Mouse (Mus musculus) embryonic facial prominence, embryonic 12.5 days (tissue): ENCODE measurements around the gene Selplg. TPM values are rescaled to one million over a fixed set of nuclear protein-coding genes. Genes with fewer than 3 reads are reported as not detected.

Source experiments
- ATAC-seq: fragments of 200-750 bp; cut with Nextera tagmentation; 2 replicates; pipeline ENCODE4 v1.8.0; 2017; ENCODE audit not compliant: insufficient number of reproducible peaks, insufficient read depth, low FRiP score, low TSS enrichment
- H3K27ac ChIP-seq: fragments of 300-500 bp; sonication (generic); 2 replicates; pipeline ENCODE4 v1.5.1; 2016; ENCODE audit warnings: mild to moderate bottlenecking
- H3K27me3 ChIP-seq: fragments of 300-500 bp; sonication (generic); 2 replicates; pipeline ENCODE4 v1.6.1; 2016; ENCODE audit warnings: mild to moderate bottlenecking, moderate library complexity
- H3K36me3 ChIP-seq: fragments of 300-500 bp; sonication (generic); 2 replicates; pipeline ENCODE4 v1.6.1; 2016; ENCODE audit warnings: mild to moderate bottlenecking
- H3K4me1 ChIP-seq: fragments of 300-500 bp; sonication (generic); 2 replicates; pipeline ENCODE4 v1.6.1; 2016
- H3K4me2 ChIP-seq: fragments of 300-500 bp; sonication (generic); replicated peaks from 2 replicates; pipeline ENCODE4 v1.6.1; 2016; ENCODE audit warnings: mild to moderate bottlenecking, moderate library complexity
- H3K4me3 ChIP-seq: fragments of 300-500 bp; sonication (generic); 2 replicates; pipeline ENCODE4 v1.5.1; 2016; ENCODE audit warnings: mild to moderate bottlenecking
- H3K9ac ChIP-seq: fragments of 300-500 bp; sonication (generic); 2 replicates; pipeline ENCODE4 v1.6.1; 2016; ENCODE audit warnings: mild to moderate bottlenecking, moderate library complexity
- H3K9me3 ChIP-seq: fragments of 300-500 bp; sonication (generic); 2 replicates; pipeline ENCODE4 v1.6.1; 2016; ENCODE audit warnings: mild to moderate bottlenecking, moderate library complexity
- WGBS: fragments of 180-500 bp; shearing (Covaris S2); methylation state at CpG from one replicate; pipeline ENCODE4 v1.1.7; 2016; 5-methylcytosine and 5-hydroxymethylcytosine counted together
- polyA plus RNA-seq: library from polyadenylated mRNA; unstranded; fragments of >200 nt; fragmentation: Nextera tagmentation; extraction: Ambion mirVana; gene quantifications from 2 replicates; pipeline ENCODE4 v1.2.1, GENCODE M21; 2016

Selplg gene
- polyA plus RNA-seq, 1 experiment from 2014 or later, result 1.5 TPM

- no peak overlapping the region for H3K9ac ChIP-seq
- ATAC-seq, result no peak
- H3K4me1 ChIP-seq, result peaks cover 7% of the 10 kb centered on the region
- H3K4me2 ChIP-seq, result no peak overlapping the region
- H3K4me3 ChIP-seq, result no peak overlapping the region
- WGBS, result 91% methylated on average over 10 of the region's 10 CpGs
- no peaks in the 10 kb centered on the region for H3K27me3 ChIP-seq
- H3K27ac ChIP-seq, result no peak overlapping the region
- H3K36me3 ChIP-seq, result peaks cover 33% of the 10 kb centered on the region
- no peaks in the 10 kb centered on the region for H3K9me3 ChIP-seq
These were observed 56.9 kb downstream of the Selplg start for GRCm38 (mm10) chr5:113775585-113775984.

- no peak overlapping the region for H3K27ac ChIP-seq
- H3K27me3 ChIP-seq, result no peaks in the 10 kb centered on the region
- peak overlapping the region; percentile 95 for H3K4me2 ChIP-seq
- H3K9me3 ChIP-seq, result no peaks in the 10 kb centered on the region
- H3K36me3 ChIP-seq, result peaks cover 37% of the 10 kb centered on the region
- peaks cover 26% of the 10 kb centered on the region for H3K4me1 ChIP-seq
- no peak for ATAC-seq
- WGBS, result 1% methylated on average over 7 of the region's 7 CpGs
- H3K9ac ChIP-seq, result peak overlapping the region; percentile 73
- peak overlapping the region; percentile 96 for H3K4me3 ChIP-seq
These were observed 58.8 kb downstream of the Selplg start for GRCm38 (mm10) chr5:113773664-113774063.

- no peaks in the 10 kb centered on the region for H3K9me3 ChIP-seq
- ATAC-seq, result peak; percentile 18; the same call in 1 of the 2 replicates
- H3K4me3 ChIP-seq, result peak overlapping the region; percentile 96
- H3K9ac ChIP-seq, result peak overlapping the region; percentile 73
- WGBS, result 3% methylated on average over 36 of the region's 38 CpGs
- H3K4me1 ChIP-seq, result peaks cover 26% of the 10 kb centered on the region
- no peaks in the 10 kb centered on the region for H3K27me3 ChIP-seq
- H3K27ac ChIP-seq, result peak overlapping the region; percentile 99
- H3K36me3 ChIP-seq, result peaks cover 44% of the 10 kb centered on the region
- H3K4me2 ChIP-seq, result peak overlapping the region; percentile 95
These were observed 59.4 kb downstream of the Selplg start for GRCm38 (mm10) chr5:113772905-113773519.

GRCm38 (mm10) chr5:113772450-113772895, 60.0 kb downstream of the Selplg start, which contains the start of the genes Sart3 and Iscu:
TSS of gene Sart3 (minus strand) at chr5:113772510.
TSS of gene Iscu (plus strand) at chr5:113772748.
- Histone ChIP-seq H3K9ac (peak within 1 kb of the TSS; percentile 96), H3K27ac (peak within 1 kb of the TSS; percentile 99), H3K4me3 (peak within 1 kb of the TSS; percentile 96), H3K4me2 (peak within 1 kb of the TSS; percentile 95), H3K27me3 (no peaks in the 10 kb centered on the region), H3K9me3 (no peaks in the 10 kb centered on the region), H3K4me1 (peaks cover 26% of the 10 kb centered on the region), H3K36me3 (peaks cover 46% of the 10 kb centered on the region)
- under 1% methylated on average over 49 of the region's 49 CpGs for WGBS
- ATAC-seq, result peak; percentile 77

- no peaks in the 10 kb centered on the region for H3K9me3 ChIP-seq
- H3K4me3 ChIP-seq, result peak overlapping the region; percentile 96
- H3K4me2 ChIP-seq, result peak overlapping the region; percentile 95
- ATAC-seq, result peak; percentile 74
- H3K36me3 ChIP-seq, result peaks cover 42% of the 10 kb centered on the region
- no peaks in the 10 kb centered on the region for H3K27me3 ChIP-seq
- H3K4me1 ChIP-seq, result peaks cover 26% of the 10 kb centered on the region
- peak overlapping the region; percentile 96 for H3K9ac ChIP-seq
- H3K27ac ChIP-seq, result peak overlapping the region; percentile 99
- under 1% methylated on average over 97 of the region's 97 CpGs for WGBS
These were observed 61.0 kb downstream of the Selplg start for GRCm38 (mm10) chr5:113771213-113772162.

- Histone ChIP-seq H3K4me3 (no peak overlapping the region), H3K4me1 (peaks cover 26% of the 10 kb centered on the region), H3K27me3 (no peaks in the 10 kb centered on the region), H3K36me3 (peaks cover 35% of the 10 kb centered on the region), H3K9ac (no peak overlapping the region), H3K4me2 (no peak overlapping the region), H3K27ac (no peak overlapping the region), H3K9me3 (no peaks in the 10 kb centered on the region)
- 86% methylated on average over 8 of the region's 8 CpGs for WGBS
- ATAC-seq, result no peak
These were observed 63.6 kb downstream of the Selplg start for GRCm38 (mm10) chr5:113768806-113769205.

Other genes starting within 250 kb of the Selplg start
- 2.1 and 3.3 TPM in 2 replicates for gene Cmklr1, start 182.2 kb downstream of the Selplg start, polyA plus RNA-seq
- gene 1700069L16Rik, start 107.9 kb downstream of the Selplg start, polyA plus RNA-seq, result not detected in 2 replicates
- 4.9 and 5.1 TPM in 2 replicates for gene Ficd, start 96.8 kb downstream of the Selplg start, polyA plus RNA-seq
- gene Sart3, start 60.1 kb downstream of the Selplg start, polyA plus RNA-seq, result 87.8 and 88.3 TPM in 2 replicates
- 109 and 111 TPM in 2 replicates for gene Iscu, start 59.9 kb downstream of the Selplg start, polyA plus RNA-seq
- gene Tmem119, start 32.1 kb downstream of the Selplg start, polyA plus RNA-seq, result 116 and 118 TPM in 2 replicates
- gene Coro1c, start 76.1 kb upstream of the Selplg start, polyA plus RNA-seq, result 123 and 127 TPM in 2 replicates
- 18.1 and 20.4 TPM in 2 replicates for gene Ssh1, start 161.2 kb upstream of the Selplg start, polyA plus RNA-seq
- gene Dao, start 171.1 kb upstream of the Selplg start, polyA plus RNA-seq, result not detected in 2 replicates
- gene Usp30, start 232.8 kb upstream of the Selplg start, polyA plus RNA-seq, result 16.3 and 17.1 TPM in 2 replicates